Comparison of ENCODE assay signal across 23 mouse cellular contexts in genomic region chr11:36276015-36276414, GRCm38 (mm10).
A peak's percentile ranks its signal among the peaks of the same experiment; 100 is the strongest.
DNase-seq lines count a peak whose midpoint lies in the region; ATAC-seq lines count a peak whose summit lies in the region.
"Had no signal": no experiment of that assay in that cellular context is flagged by ENCODE, and none has a peak within 500 bp of the region (broad histone marks: within the 10 kb centered on the region; RNA-seq: fewer than 3 reads in every experiment).

No protein-coding gene starts in this region.

- H3K27ac ChIP-seq in embryonic facial prominence, embryonic 10.5 days (replicated peaks), result no peak overlapping the region
- H3K27ac ChIP-seq in lung, embryonic 15.5 days, result no peak overlapping the region
- H3K27ac ChIP-seq: embryonic facial prominence, embryonic 13.5 days; hindbrain, embryonic 14.5 days; intestine, embryonic 15.5 days; liver, embryonic 12.5 days; midbrain, embryonic 15.5 days had no signal

- no peaks in the 10 kb centered on the region for H3K9me3 ChIP-seq in embryonic facial prominence, embryonic 10.5 days
- H3K9me3 ChIP-seq in lung, embryonic 15.5 days, result no peaks in the 10 kb centered on the region
- H3K9me3 ChIP-seq: embryonic facial prominence, embryonic 13.5 days; intestine, embryonic 15.5 days; liver, embryonic 12.5 days; midbrain, embryonic 15.5 days had no signal

- no peaks in the 10 kb centered on the region for H3K36me3 ChIP-seq in embryonic facial prominence, embryonic 10.5 days (replicated peaks)
- H3K36me3 ChIP-seq in lung, embryonic 15.5 days, result no peaks in the 10 kb centered on the region
- H3K36me3 ChIP-seq: embryonic facial prominence, embryonic 13.5 days; intestine, embryonic 15.5 days; liver, embryonic 12.5 days; midbrain, embryonic 15.5 days had no signal

- H3K4me2 ChIP-seq in lung, embryonic 15.5 days, result no peak overlapping the region
- H3K4me2 ChIP-seq: embryonic facial prominence, embryonic 13.5 days; hindbrain, embryonic 14.5 days; intestine, embryonic 15.5 days; liver, embryonic 12.5 days; midbrain, embryonic 15.5 days had no signal

- 0 out of 2 replicates have a peak, but pooled peaks have one; percentile 39 for ATAC-seq in lung, embryonic 15.5 days (ENCODE audit: borderline replicate concordance, extremely low read depth, low FRiP score, low TSS enrichment)
- ATAC-seq: CD4-positive, CD25-positive, alpha-beta regulatory T cell, adult 4 months; forebrain, embryonic 16.5 days; intestine, embryonic 15.5 days; liver, embryonic 12.5 days; midbrain, embryonic 15.5 days had no signal

- 20% methylated on average over 5 of the region's 5 CpGs for WGBS in embryonic facial prominence, embryonic 10.5 days
- WGBS in lung, embryonic 15.5 days, result 19% methylated on average over 5 of the region's 5 CpGs

- H3K27me3 ChIP-seq in embryonic facial prominence, embryonic 10.5 days (replicated peaks; ENCODE audit: low read depth, poor library complexity, severe bottlenecking), result no peaks in the 10 kb centered on the region
- peaks cover 76% of the 10 kb centered on the region for H3K27me3 ChIP-seq in lung, embryonic 15.5 days
- H3K27me3 ChIP-seq: embryonic facial prominence, embryonic 13.5 days; intestine, embryonic 15.5 days; liver, embryonic 12.5 days; midbrain, embryonic 15.5 days had no signal

- H3K4me3 ChIP-seq in embryonic facial prominence, embryonic 10.5 days, result no peak overlapping the region
- H3K4me3 ChIP-seq in lung, embryonic 15.5 days, result no peak overlapping the region
- H3K4me3 ChIP-seq: embryonic facial prominence, embryonic 13.5 days; intestine, embryonic 15.5 days; liver, embryonic 12.5 days; midbrain, embryonic 15.5 days; myocyte had no signal

- intact Hi-C loops in gastrocnemius, postnatal 36 days (cut with DNase I), result no loop called here

- no peak overlapping the region for H3K9ac ChIP-seq in lung, embryonic 15.5 days
- H3K9ac ChIP-seq: embryonic facial prominence, embryonic 13.5 days; hindbrain, embryonic 14.5 days; intestine, embryonic 15.5 days; liver, embryonic 12.5 days; midbrain, embryonic 15.5 days had no signal

- peaks cover 19% of the 10 kb centered on the region for H3K4me1 ChIP-seq in embryonic facial prominence, embryonic 10.5 days
- peaks cover 9% of the 10 kb centered on the region; the same call in 1 of the 2 replicates for H3K4me1 ChIP-seq in lung, embryonic 15.5 days
- H3K4me1 ChIP-seq: liver, embryonic 12.5 days had no signal

- DNase-seq in embryo, embryonic 11 days, result peak; percentile 39
- DNase-seq in embryo, embryonic 10 days (ENCODE audit: low spot score), result no peak
- peak; percentile 26 for DNase-seq in embryonic facial prominence, embryonic 10.5 days (ENCODE audit: low spot score)
- peak; percentile 16 to 23 for DNase-seq in lung, postnatal 4 days
- DNase-seq in right cerebral cortex, postnatal 36 days (ENCODE audit: low spot score in 2 of 2), result no peak
- DNase-seq in gastrocnemius, postnatal 36 days, result no peak
- DNase-seq: adrenal gland, postnatal 36 days; cerebellum, adult 18-20 months; cerebellum, postnatal 25 days; heart, postnatal 14 days; kidney, postnatal 36 days; layer of hippocampus, adult 9-11 months; right cerebral cortex, adult 18-20 months; thymus, postnatal 25 days had no signal

Comparison
In these comparisons a context has a peak if more than half of its experiments do, and no peak if none do; other contexts are left out.
1. DNase-seq: peak in embryo, embryonic 11 days (single experiment), embryonic facial prominence, embryonic 10.5 days (single experiment) and lung, postnatal 4 days (2 of 2); none in embryo, embryonic 10 days (single experiment), right cerebral cortex, postnatal 36 days (0 of 2) and gastrocnemius, postnatal 36 days (0 of 2).